Mouse (Mus musculus) adrenal gland, postnatal 25 days (tissue): ENCODE data around the gene Hspd1. TPM values are rescaled to one million over a fixed set of nuclear protein-coding genes. Genes with fewer than 3 reads are reported as not detected.
"Not testable (repeated sequence)": the region's sequence is repeated elsewhere in the genome, so short reads cannot be mapped to it uniquely, and the experiment has no call there.

ENCODE experiments used
- DNase-seq: peaks from one replicate; pipeline ENCODE4 v3.0.0; 2021; ENCODE audit warnings: mixed read lengths
- long read RNA-seq: library from polyadenylated mRNA; stranded (forward); transcript quantifications from one replicate; pipeline ENCODE4 v2.0.0, GENCODE M21; 2021
- total RNA-seq: library from RNA; stranded (reverse); gene quantifications from 2 replicates; pipeline ENCODE4 v1.2.3, GENCODE M21; 2021

Gene Hspd1
- total RNA-seq = 1,323 and 1,476 TPM in 2 replicates
- long read RNA-seq, transcript Hspd1-201 (12 exons, 2,423 nt) = major isoform, 1,730 of 2,108 reads
- long read RNA-seq, partial matches to known transcripts = 146 of 2,108 reads
- long read RNA-seq, other reads (novel, unspliced or antisense) = 232 of 2,108 reads

DNA sequence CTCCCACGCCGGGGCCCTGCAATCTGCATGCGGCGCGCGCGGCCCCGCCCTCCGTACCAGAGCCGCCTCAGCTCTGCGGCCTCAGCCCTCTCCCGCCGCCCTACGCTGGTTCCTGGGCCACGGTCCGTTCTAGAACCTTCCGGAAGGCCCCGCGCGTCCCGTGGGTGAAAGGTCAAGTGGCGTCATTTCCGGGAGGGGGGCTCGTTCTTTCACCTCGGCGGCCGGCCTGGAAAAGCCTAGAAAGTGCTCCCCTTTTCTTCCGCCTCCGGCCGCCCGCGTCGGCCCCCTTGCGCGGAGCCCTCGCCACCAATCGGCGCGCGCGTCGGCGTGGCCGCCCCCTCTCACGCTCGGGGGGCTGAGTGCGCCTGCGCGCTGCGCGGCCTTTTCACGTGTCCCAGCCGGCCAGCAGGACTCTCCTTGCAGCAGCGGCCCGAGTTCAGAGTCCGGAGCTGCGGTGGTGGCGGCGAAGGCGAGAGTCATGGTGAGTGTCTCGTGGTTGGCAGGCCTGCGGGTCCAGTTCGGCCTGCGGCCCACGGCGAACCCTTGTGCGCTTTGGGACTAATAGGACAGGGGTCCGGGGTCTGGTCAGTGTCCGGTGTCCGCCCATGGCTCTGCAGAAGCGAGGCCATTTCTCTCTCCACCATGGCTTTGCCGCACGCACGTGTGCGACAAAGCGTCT lies at the start of gene Hspd1, which contains the start of gene Hspe1:
Hspd1 (minus strand) TSS at position 312 of the 679 bp plus-strand sequence.
Hspe1 (plus strand) TSS at position 201 of the 679 bp plus-strand sequence.
- DNase-seq = peak; percentile 98

DNA sequence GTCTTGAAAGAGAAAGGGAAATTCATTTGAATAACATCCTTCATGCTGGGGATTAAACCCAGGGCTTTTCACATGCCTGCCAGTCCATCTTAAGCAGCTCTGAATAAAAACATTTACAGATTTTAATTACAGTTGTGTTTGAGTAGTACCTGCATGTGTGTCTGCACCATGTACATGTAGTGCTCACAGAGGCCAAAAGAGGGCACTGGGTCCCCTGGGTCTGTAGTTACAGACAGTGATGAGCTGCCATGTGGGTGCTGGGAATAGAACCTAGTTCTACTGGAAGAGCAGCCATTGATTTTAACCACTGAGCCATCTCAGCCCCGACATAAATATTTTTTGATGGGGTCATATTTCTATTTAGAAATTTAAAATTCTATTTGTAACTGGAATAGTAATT lies 47.8 kb upstream of the Hspd1 start:
- DNase-seq = no peak

DNA sequence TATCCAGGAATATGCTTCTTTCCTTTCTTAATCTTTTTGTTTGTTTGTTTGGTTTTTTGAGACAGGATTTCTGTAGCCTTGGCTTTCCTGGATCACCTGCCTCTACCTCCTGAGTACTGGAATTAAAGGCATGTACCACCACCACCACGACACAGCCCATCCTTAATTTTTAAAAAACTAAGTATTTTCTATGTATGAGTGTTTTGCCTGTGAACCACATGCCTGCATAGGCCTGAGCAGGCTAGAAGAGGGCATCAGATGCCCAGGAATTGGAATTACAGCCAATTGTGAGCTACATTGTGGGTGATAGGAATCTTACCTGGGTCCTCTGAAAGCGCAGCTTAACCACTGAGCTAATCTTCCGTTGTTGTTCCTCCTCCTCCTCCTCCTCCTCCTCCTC lies 46.3 kb upstream of the Hspd1 start:
- no peak for DNase-seq

DNA sequence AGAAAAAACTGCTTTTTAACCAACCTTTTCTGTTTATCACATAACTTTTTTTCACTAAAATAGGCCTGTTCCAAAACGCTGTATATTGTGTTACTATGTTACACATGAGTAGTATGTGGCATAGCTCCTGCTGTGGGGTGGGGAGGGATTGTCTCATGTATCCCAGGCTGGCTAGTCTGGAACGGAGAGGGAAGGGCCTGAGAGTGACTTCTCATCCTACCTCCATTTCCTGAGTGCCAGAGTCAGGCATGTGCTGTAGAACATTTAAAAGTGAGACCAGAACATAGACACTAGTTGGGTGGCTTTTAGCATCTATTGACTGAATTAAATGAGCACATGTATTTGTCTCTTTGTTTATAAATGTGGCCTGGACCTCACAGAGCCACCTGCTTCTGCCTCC lies 45.1 kb upstream of the Hspd1 start:
- no peak for DNase-seq

DNA sequence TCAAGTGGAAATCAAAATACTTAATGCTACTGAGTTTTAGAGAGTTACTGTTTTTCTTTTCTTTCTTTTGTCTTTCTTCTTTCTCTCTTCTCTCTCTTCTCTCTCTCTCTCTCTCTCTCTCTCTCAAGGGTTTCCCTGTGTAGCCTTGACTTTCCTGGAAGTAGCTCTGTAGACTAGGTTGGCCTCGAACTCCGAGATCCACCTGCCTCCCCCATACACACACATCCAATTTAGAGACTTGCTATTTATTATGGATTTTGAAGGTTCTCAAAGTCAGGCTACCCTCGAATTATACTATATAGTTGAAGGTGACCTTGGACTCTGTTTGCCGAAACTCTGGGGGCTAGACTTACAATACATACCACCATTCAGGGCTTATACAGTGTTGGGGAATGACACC lies 44.3 kb upstream of the Hspd1 start:
- DNase-seq = no peak

DNA sequence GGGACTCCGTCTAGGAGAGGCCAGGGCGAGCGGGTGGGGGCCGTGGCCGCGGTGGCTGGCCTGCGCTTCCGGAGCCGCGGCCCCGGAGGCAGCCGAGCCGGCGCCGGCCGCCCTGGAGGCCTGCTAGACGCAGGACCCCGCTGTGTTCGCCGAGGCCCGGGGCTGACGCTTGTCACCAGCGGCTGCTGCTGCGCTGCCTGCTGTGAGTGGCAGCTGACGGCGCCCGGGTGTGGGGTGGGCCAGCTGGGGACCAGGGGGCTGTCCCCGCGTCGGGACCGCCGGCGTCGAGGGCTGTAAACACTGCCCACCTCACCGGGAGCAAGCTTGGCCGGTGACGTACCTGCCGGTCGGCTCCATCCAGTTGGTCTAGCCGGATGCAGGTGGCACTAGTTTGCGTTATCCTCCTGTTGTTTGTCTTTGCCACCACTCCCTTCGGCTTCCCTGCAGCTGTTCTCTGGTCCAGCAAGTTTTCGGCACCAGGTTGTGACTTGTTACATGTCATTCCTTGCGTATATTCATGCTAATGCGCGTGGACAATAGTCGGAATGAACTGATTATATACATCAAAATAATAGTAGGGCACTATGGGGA lies 43.5 kb upstream of the Hspd1 start:
- DNase-seq = no peak

DNA sequence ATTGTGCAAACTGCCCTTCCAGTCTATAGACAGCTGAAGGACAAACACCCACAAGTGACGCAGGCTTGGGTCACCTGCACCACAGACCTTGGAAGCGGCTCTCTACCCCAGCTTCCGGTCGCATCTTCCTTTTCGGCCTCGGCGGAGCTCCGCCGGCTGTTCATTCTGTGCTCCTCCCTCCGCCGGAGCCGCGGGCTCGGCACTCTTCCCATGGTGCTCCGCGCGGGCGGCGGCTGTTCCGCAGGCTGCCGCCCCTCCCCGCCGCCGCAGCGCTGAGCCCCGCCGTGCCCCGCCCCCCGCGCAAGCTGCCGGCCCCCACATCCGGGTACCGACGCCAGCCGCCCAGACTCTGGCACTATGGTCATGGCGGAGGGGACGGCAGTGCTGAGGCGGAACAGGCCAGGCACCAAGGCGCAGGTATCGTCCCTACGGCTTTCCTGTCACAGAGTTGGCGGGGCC lies 42.9 kb upstream of the Hspd1 start, which contains the start of gene Mob4:
Mob4 (plus strand) TSS at position 289 of the 459 bp plus-strand sequence.
- DNase-seq = peak; percentile 96

DNA sequence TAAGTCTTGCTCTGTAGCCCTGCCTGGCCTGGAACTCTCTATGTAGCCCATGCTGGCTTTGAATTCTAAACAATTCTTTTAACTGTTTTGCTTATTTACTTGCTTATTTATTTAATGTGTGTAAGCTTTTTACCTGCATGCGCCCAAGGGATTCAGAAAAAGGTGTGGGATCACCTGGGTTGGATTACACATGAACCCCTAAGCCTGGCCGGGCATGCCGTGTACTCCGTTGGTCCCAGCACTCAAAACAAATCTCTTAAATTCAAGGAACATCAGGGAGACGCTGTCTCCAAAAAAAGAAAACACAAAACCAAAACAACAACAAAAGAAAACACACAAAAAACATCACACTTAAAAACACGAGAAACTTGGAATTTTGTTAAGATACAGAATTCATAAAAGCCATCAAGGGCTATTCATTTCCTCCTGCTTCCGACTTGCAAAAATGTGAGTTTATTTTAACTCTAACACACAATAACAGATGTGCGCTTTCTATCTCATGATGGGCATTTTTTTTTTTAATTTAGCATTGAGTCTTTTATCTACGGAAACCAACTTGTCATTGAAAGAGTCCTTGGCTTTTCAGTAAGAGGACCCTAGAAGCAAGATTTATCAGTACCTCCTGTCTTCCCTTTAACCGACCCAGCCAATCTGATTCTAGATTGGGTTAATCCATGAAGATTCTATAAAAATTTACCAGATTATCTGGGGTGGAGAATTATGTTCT lies 42.3 kb upstream of the Hspd1 start:
- no peak for DNase-seq

DNA sequence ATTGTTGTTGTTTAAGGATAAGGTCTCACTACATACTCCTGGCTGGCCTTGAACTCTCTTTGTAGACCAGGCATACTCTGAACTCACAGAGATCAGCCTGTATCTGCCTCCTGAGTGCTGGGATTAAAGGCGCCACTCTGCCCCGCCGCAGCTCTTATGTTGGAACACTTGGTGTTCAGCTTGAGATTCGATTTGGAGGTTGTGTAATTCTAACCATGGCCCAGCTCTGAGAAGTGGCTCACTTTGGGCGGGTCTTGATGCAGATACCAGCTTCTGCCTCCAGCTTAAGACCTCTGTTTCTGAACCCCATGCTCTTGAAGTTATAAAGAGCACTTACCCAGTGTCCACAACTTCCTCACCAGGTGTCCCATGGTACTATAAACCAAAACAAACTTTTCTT lies 41.7 kb upstream of the Hspd1 start:
- DNase-seq = no peak

DNA sequence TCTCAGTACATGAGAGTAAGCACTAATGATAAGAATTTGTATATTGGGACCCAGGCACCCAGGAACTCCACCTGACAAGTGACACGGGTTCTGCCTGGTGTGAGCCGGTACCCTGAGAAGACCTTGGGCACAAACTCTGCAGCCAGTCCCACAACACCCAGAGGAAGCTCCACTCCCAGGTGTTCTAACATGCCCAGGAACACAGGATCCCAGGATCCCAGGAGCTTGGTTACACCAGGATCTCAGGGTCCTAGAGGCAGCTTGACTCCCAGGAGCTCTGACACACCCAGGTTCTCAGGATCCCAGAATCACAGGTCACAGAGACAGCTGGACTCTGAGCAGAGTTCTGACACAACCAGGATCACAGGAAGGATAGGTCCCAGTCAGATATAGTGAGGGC lies 36.1 kb upstream of the Hspd1 start:
- not testable (repeated sequence) for DNase-seq

DNA sequence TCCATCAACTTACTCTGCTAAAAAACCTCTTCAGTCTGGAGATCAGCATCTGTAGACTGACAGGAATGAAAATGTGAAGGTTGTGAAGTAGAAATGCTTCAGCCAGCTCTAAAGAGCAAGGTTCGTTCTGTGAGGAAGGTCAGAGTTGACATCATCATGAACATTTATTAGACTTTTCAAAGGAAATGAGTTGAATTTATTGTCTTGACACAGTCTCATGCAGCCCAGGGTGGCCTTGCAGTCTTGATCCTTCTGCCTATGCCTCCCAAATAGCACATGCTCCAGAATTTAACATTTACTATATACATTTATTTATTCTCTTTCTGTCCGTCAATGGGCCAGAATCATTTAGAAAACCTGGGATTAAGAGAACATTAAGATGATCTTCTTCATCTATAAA lies 35.5 kb upstream of the Hspd1 start:
- DNase-seq = no peak

DNA sequence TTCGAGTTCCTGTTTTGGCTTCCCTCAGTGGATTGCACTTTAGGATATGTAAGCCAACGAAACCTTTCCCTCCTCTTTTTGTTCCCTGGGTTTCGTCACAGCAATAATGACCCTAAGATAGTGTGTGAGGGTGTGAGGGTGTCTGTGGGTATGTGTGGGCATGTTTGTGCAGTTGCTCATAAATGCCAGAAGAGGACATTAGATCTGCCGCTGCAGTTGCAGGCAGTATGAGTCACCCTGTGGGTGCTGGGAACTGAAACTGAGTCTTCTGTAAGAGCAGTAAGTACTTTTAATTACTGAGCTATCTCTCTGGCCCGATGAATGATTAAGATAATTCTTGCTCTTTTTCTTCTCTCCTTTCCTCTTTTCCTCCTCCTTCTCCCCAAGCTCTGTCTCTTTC lies 35.0 kb upstream of the Hspd1 start:
- DNase-seq = peak; percentile 24

DNA sequence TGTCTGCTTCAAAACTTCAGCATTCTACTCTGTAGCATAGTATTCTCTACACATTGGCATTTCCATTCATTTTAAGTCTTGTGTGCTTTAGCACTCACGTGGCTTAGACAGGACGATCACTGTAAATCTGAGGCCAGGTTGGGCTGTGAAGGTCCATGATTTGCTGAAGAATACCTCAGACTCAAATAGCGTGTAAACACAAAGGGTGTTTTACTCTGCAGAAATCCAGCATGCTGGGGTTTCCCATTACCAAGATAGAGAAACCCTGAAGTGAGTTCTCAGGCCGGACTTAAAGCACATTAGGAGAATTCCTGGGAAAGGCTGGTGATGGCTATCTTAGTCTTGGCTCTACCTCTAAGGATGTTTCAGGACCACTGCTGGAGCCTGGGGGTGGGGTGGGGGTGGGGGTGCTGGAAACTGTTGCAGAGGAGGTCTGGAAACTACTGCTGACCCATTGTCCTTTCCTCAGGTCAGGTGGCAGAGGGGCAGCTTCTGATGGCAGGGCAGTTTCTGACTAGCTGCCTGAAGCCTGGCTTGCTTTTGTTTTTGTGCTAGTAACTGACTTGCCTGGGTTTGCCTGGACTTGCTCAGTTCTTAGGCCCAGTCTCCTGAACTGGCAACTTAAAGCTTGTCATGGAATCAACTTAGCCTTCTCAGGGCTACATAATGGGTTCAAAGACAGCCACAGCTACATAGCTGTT lies 21.2 kb upstream of the Hspd1 start:
- no peak for DNase-seq

DNA sequence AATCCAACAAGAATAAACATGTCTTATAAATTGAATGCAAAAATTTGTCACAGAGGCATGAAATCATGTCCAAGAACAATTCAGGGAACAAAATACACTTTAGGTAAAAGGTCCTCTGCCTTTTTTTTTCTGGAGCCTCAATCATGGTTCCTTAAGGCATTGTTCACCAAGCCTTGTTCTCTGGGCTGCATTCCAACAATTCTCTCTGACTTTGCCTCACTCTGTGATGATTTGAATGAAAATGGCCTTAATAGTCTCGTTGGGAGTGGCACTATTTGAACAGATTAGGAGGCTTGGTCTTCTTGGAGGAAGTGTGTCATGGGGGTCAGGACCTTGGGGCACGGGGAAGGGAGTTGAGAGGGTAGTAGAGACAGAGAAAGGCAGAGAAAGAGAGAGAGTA lies 20.4 kb upstream of the Hspd1 start:
- no peak for DNase-seq

DNA sequence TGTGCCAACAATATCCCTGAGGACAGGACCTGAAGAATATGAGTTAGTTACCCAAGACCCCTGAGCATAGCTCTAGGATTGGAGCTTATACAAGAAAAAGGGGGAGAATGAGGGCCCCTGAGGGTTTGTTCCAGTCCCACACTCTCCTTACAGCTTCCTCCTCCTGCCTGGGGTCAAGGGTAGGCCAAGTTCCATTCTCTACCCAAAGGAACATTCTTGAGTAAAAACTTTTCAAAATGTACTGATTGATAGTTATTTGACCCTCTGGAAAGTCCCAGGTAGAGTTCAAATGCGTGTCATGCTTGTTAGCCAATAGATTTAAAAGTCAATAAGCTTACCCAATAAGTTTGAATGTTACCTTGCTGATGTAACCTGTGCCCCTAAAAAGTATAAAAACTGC lies 19.6 kb upstream of the Hspd1 start:
- no peak for DNase-seq

DNA sequence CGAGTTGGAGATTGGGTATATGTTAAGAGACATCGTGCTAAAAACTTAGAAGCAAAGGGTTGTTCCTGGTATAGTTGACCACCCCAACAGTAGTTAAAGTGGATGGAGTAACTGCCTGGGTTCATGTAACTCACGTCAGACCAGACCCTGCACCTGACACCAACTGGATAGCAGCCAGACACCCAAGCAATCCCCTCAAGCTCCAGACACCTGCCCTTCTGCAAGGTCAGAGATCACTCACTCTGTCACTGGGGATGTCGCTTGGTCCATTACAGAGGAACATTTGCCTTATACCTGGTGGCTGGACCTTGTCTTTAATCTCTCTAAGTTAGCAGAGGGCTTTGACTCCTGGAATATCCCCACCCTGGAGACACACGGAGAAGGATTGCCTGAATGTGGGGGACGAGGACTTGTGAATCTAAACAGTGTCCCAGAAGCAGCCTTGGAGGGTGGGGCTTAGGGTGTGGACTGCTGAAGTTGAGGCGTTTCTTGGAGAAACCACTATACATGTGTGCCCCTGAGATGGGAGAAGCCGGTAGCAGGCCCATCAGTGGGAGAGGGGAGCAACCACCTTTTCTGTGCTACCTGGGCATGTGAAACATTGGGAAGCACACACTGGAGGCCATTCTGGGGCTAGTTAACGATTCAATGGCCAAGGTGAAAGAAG lies 19.0 kb upstream of the Hspd1 start:
- DNase-seq = no peak

DNA sequence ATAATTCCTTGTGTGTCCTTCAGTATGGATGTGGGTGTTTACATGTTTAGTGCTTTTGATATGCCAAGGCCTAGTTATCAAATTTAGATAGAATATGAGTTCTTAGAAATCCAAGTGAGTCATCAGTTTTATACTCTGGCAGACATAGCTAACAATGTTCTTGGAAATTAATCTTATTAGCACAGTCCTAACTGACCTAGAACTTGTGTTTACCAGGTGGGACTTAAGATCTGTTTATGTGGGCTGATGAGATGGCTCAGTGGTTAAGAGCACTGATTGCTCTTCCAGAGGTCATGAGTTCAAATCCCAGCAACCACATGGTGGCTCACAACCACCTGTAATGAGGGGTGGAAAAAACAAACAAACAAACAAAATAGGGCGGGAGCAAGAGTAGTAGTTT lies 4.4 kb upstream of the Hspd1 start:
- no peak for DNase-seq

DNA sequence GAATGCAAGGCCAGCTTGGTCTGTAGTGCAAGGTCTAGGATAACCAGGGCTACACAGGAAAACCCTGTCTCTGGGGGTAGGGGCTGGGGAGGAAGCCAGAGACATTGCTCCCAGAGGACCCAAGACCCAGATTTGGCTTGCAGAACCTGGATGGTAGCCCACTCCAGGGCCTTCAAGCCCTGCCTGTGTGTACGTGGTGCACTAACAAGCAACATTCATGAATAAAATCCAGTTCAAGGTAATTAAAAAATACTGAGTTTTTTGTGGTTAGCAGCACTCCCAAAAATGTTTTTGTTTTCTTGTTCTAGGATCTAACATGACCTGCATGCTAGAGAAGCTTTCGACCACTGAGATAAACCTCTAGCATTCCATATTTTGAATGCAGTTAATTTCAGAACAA lies 4.0 kb upstream of the Hspd1 start:
- peak; percentile 38 for DNase-seq

DNA sequence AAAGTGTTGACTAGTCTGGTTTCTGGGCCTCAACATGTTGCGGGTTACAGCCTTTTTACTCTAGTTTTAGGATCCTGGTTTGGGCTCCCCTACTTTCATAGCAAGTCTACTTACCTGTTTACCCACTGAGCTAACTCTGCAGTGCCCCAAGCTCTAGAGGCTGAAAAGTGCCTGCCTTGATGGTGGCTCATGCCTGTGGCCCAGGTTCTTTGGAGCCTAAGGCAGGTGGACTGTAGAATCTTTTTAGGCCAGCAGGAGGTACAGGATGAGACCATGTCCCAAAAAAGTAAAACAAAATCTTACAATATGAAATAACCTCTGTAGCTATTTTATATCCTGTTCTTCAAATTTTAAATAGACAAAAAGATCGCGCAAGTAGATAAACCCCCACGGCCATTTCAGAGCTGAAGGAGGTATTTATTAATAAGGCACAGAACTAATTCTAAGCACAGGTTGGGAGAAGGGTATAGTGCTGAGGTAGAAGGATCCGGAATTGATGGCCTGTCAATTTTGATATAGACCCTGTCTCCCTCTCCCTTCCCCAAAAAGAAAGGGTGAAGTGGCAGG lies 1.5 kb upstream of the Hspd1 start:
- DNase-seq = no peak

DNA sequence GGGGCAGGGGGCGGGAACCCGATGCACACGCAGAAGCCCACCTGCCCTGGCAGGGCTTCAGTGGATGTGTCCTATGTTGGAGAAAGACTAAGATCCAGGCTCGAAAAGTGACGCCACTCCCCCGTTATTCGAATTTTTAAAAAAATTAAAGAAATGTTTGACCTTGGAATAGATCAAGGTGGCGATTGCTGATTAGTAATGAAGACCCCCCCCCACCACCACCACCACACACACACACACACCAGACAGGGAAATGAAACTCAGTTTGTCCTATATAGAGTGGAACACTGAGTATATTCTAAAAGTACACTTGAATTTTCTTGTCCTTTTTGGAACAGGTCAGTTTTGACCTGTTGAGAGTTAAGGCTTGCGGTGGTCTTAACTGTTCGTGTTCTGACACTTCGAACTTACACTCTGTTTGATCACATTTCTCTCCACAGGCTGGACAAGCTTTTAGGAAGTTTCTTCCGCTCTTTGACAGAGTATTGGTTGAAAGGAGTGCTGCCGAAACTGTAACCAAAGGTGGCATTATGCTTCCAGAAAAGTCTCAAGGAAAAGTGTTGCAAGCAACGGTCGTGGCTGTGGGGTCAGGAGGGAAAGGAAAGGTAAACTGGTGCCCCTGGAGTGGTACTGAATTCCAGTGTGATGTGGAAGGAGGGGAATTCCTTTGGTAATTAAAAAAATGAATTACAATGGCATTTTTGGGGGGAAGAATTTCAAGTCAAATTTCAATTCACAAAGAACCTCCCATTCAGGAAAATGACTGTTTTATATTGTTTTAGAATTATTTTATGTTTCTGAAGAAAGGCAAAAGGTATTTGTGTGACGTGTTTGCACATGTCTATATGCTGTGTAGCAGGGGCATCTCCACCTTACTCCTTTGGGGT lies 811 bp upstream of the Hspd1 start:
- DNase-seq = no peak
